ENCODE assay signal across 8 mouse cellular contexts in genomic region chr7:112763513-112763912, GRCm38 (mm10).
A peak's percentile ranks its signal among the peaks of the same experiment; 100 is the strongest.
DNase-seq lines count a peak whose midpoint lies in the region; ATAC-seq and TF ChIP-seq lines count a peak whose summit lies in the region.

No protein-coding gene starts in this region.

- intact Hi-C loops in heart, adult 2 months (cut with DNase I), result loop anchor here (1.0 to 5.0 kb wide), 2 partner anchors 10 to 104 kb away; no protein-coding TSS in a partner anchor

- ATAC-seq in heart, embryonic 12.5 days (ENCODE audit: insufficient number of reproducible peaks, low FRiP score), result no peak
- no peak for ATAC-seq in kidney, embryonic 14.5 days (ENCODE audit: low FRiP score, low TSS enrichment)
- ATAC-seq in megakaryocyte-erythroid progenitor cell, adult 5-6 weeks (replicated peaks; ENCODE audit: low FRiP score, low TSS enrichment, poor library complexity, severe bottlenecking), result no peak

- no peak overlapping the region for H3K9ac ChIP-seq in heart, adult 2 months (ENCODE audit: low read depth, low read length)
- H3K9ac ChIP-seq in heart, embryonic 12.5 days, result no peak overlapping the region
- no peak overlapping the region for H3K9ac ChIP-seq in kidney, embryonic 14.5 days (ENCODE audit: low read depth, low read length)

- H3K4me2 ChIP-seq in heart, embryonic 12.5 days, result no peak overlapping the region
- no peak overlapping the region for H3K4me2 ChIP-seq in kidney, embryonic 14.5 days (replicated peaks; ENCODE audit: low read depth, low read length)

- H3K79me2 ChIP-seq in heart, adult 2 months (replicated peaks; ENCODE audit: control insufficient read depth, insufficient read depth, low read length), result peaks cover 6% of the 10 kb centered on the region; the same call in 1 of the 2 replicates

- 30% methylated on average over 3 of the region's 3 CpGs for WGBS in heart, adult 2 months
- WGBS in heart, embryonic 12.5 days, result 55% methylated on average over 3 of the region's 3 CpGs
- 67% methylated on average over 3 of the region's 3 CpGs for WGBS in kidney, embryonic 14.5 days

- no peaks in the 10 kb centered on the region for H3K9me3 ChIP-seq in heart, embryonic 12.5 days (replicated peaks)
- H3K9me3 ChIP-seq in kidney, embryonic 14.5 days (ENCODE audit: control insufficient read depth, low read length), result no peaks in the 10 kb centered on the region

- H3K27me3 ChIP-seq in heart, adult 2 months (ENCODE audit: control insufficient read depth, insufficient read depth, low read length), result no peaks in the 10 kb centered on the region
- no peaks in the 10 kb centered on the region for H3K27me3 ChIP-seq in heart, embryonic 12.5 days (replicated peaks)
- H3K27me3 ChIP-seq in kidney, embryonic 14.5 days (ENCODE audit: control insufficient read depth, insufficient read depth, low read length), result no peaks in the 10 kb centered on the region

- TF ChIP-seq EP300 in heart, adult 2 months (IDR thresholded peaks at IDR 0.05; ENCODE audit: insufficient read depth, low read depth, low read length), result peak; percentile 99

- peak overlapping the region; percentile 86 for H3K27ac ChIP-seq in heart, adult 2 months
- no peak overlapping the region for H3K27ac ChIP-seq in heart, embryonic 12.5 days (ENCODE audit: poor library complexity, severe bottlenecking)
- H3K27ac ChIP-seq in kidney, embryonic 14.5 days (ENCODE audit: low read depth, low read length), result peak overlapping the region; percentile 37; the same call in 1 of the 2 replicates

- TF ChIP-seq CTCF in heart, adult 2 months (IDR thresholded peaks at IDR 0.05), result no peak; the same call in 1 of the 2 replicates

- no peak for TF ChIP-seq POLR2A in heart, adult 2 months (IDR thresholded peaks at IDR 0.05; ENCODE audit: insufficient read depth, low read depth, low read length)

- peaks cover 30% of the 10 kb centered on the region for H3K4me1 ChIP-seq in heart, adult 2 months (ENCODE audit: control insufficient read depth, insufficient read depth, low read length)
- H3K4me1 ChIP-seq in heart, embryonic 12.5 days (replicated peaks), result peaks cover 90% of the 10 kb centered on the region
- peaks cover 46% of the 10 kb centered on the region for H3K4me1 ChIP-seq in kidney, embryonic 14.5 days (ENCODE audit: control insufficient read depth, insufficient read depth, low read length)

- DNase-seq in heart, adult 2 months, result peak; percentile 72 to 86
- peak; percentile 49 for DNase-seq in adrenal gland, postnatal 25 days
- peak; percentile 89 to 93 for DNase-seq in gastrocnemius, adult 8-10 months (ENCODE audit: low spot score in 2 of 2)
- DNase-seq in urinary bladder, postnatal 10 days (ENCODE audit: low spot score), result no peak
- DNase-seq in spleen, postnatal 4 days (ENCODE audit: low spot score in 2 of 2), result no peak

- H3K36me3 ChIP-seq in heart, adult 2 months (ENCODE audit: control insufficient read depth, insufficient read depth, low read length), result peaks cover 14% of the 10 kb centered on the region
- peaks cover 6% of the 10 kb centered on the region; the same call in 1 of the 2 replicates for H3K36me3 ChIP-seq in heart, embryonic 12.5 days
- peaks cover 6% of the 10 kb centered on the region; the same call in 1 of the 2 replicates for H3K36me3 ChIP-seq in kidney, embryonic 14.5 days (ENCODE audit: control insufficient read depth, insufficient read depth, low read length)

- H3K4me3 ChIP-seq in heart, adult 2 months, result no peak overlapping the region
- no peak overlapping the region for H3K4me3 ChIP-seq in heart, embryonic 12.5 days
- no peak overlapping the region for H3K4me3 ChIP-seq in kidney, embryonic 14.5 days (ENCODE audit: low read length)

Comparison
In these comparisons a context has a peak if more than half of its experiments do, and no peak if none do; other contexts are left out.
1. DNase-seq: peak in heart, adult 2 months (2 of 2), adrenal gland, postnatal 25 days (single experiment) and gastrocnemius, adult 8-10 months (2 of 2); none in urinary bladder, postnatal 10 days (single experiment) and spleen, postnatal 4 days (0 of 2).